Mouse (Mus musculus): Measurements from ENCODE around the gene Ptpn3.

- TF ChIP-seq ZNF384 (IDR thresholded peaks at IDR 0.05; ENCODE audit: low read depth, low read length): no peak
- no peak for TF ChIP-seq CHD2 (IDR thresholded peaks at IDR 0.05; ENCODE audit: low read depth, low read length)
- no peak for TF ChIP-seq MAFK (IDR thresholded peaks at IDR 0.05; ENCODE audit: insufficient read depth, low read depth, low read length)
Measured at GRCm38 (mm10) chr4:57280888-57281287, 20.7 kb downstream of the Ptpn3 start.
